In the genomic region with DNA sequence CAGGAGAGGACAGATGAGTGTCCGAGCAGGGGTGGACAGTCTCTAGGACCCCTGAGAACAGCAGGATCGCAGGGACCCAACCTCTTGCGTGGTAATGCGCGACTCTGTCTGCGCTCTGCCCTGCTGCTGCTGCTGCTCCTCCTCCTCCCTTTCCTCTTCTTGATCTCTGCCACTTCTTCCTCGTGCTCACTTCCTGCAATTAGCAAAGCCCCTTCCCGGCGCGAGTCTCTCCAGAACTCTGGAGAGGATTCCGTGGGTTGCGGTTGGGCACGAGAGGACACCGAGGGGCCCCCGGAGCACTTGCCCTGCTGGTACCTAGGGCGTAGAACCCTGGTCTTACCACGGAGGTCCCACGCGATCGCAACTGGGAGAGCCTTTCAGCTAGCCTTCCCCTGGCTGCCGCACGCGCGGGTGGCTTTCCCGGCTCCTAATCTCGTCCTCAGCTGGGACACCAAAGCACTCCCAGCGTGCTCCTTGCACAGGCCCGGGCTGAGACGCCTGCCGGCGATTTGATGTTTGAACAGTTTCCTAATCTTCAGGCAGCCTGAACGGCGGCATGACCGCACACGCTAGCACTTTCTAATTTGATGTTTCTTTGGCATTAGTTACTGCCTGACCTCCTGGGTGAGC, we compare ENCODE assay signal across 8 mouse cellular contexts. TPM values are rescaled to one million over a fixed set of nuclear protein-coding genes. Genes with fewer than 3 reads are reported as not detected.
DNase-seq lines count a peak whose midpoint lies in the region; ATAC-seq and TF ChIP-seq lines count a peak whose summit lies in the region.

A gene (minus strand): TSS at position 484 of the 630 bp plus-strand sequence.

- ATAC-seq in forebrain, embryonic 11.5 days (replicated peaks; ENCODE audit: low FRiP score), result peak; percentile 85
- peak; percentile 81 for ATAC-seq in heart, postnatal 0 days (ENCODE audit: insufficient read depth, low read depth)
- peak; percentile 93 for ATAC-seq in lung, embryonic 14.5 days (ENCODE audit: insufficient read depth)
- ATAC-seq in neural tube, embryonic 14.5 days (ENCODE audit: low read depth), result peak; percentile 86

- no peak for TF ChIP-seq EP300 in heart, postnatal 0 days (IDR thresholded peaks at IDR 0.05; ENCODE audit: low read depth)

- H3K9ac ChIP-seq in forebrain, embryonic 11.5 days (ENCODE audit: low read length), result peak within 1 kb of the TSS; percentile 43
- peak within 1 kb of the TSS; percentile 54 for H3K9ac ChIP-seq in heart, postnatal 0 days (replicated peaks; ENCODE audit: low read depth, low read length)
- H3K9ac ChIP-seq in lung, embryonic 14.5 days, result peak within 1 kb of the TSS; percentile 62
- peak within 1 kb of the TSS; percentile 56 for H3K9ac ChIP-seq in neural tube, embryonic 14.5 days (replicated peaks; ENCODE audit: low read depth, low read length)

- no peaks in the 10 kb centered on the region for H3K79me3 ChIP-seq in C2C12 (ENCODE audit: low read depth)

- no peak for TF ChIP-seq CTCF in C2C12 (IDR thresholded peaks at IDR 0.05; ENCODE audit: control insufficient read depth, insufficient read depth, insufficient read length)
- TF ChIP-seq CTCF in heart, postnatal 0 days (IDR thresholded peaks at IDR 0.05; ENCODE audit: low read depth), result peak; percentile 42
- TF ChIP-seq CTCF in lung, embryonic 14.5 days (IDR thresholded peaks at IDR 0.05; ENCODE audit: low read depth), result peak; percentile 62

- H3K4me3 ChIP-seq in C2C12 (ENCODE audit: insufficient read depth, poor library complexity, severe bottlenecking), result no peak within 1 kb of the TSS
- H3K4me3 ChIP-seq in forebrain, embryonic 11.5 days (ENCODE audit: low read depth, low read length), result peak within 1 kb of the TSS; percentile 42
- H3K4me3 ChIP-seq in heart, postnatal 0 days (ENCODE audit: low read depth, low read length), result peak within 1 kb of the TSS; percentile 55
- H3K4me3 ChIP-seq in lung, embryonic 14.5 days (ENCODE audit: low read depth, low read length), result peak within 1 kb of the TSS; percentile 55
- peak within 1 kb of the TSS; percentile 49 for H3K4me3 ChIP-seq in neural tube, embryonic 14.5 days (ENCODE audit: low read depth, low read length)

- DNase-seq in adrenal gland, adult 2 months, result peak; percentile 74
- DNase-seq in forebrain, embryonic 11.5 days (ENCODE audit: low spot score), result peak; percentile 83
- peak; percentile 27 for DNase-seq in heart, postnatal 0 days (ENCODE audit: low spot score)
- peak; percentile 81 for DNase-seq in kidney, postnatal 10 days
- DNase-seq in lung, embryonic 14.5 days, result peak; percentile 89
- peak; percentile 31 to 47 for DNase-seq in thymus, adult 18-20 months

- no peaks in the 10 kb centered on the region for H3K36me3 ChIP-seq in C2C12 (ENCODE audit: control insufficient read depth, insufficient read depth)
- H3K36me3 ChIP-seq in forebrain, embryonic 11.5 days (ENCODE audit: control insufficient read depth, insufficient read depth, low read length), result no peaks in the 10 kb centered on the region
- no peaks in the 10 kb centered on the region for H3K36me3 ChIP-seq in heart, postnatal 0 days (replicated peaks; ENCODE audit: control insufficient read depth, insufficient read depth, low read length)
- no peaks in the 10 kb centered on the region for H3K36me3 ChIP-seq in lung, embryonic 14.5 days (ENCODE audit: insufficient read depth)
- H3K36me3 ChIP-seq in neural tube, embryonic 14.5 days (ENCODE audit: control insufficient read depth, insufficient read depth, low read length), result no peaks in the 10 kb centered on the region

- peak within 1 kb of the TSS; percentile 86 for H3K4me2 ChIP-seq in forebrain, embryonic 11.5 days (ENCODE audit: low read depth, low read length, severe bottlenecking)
- peak within 1 kb of the TSS; percentile 88 for H3K4me2 ChIP-seq in heart, postnatal 0 days (ENCODE audit: low read depth, low read length)
- H3K4me2 ChIP-seq in lung, embryonic 14.5 days, result peak within 1 kb of the TSS; percentile 98
- peak within 1 kb of the TSS; percentile 98 for H3K4me2 ChIP-seq in neural tube, embryonic 14.5 days (ENCODE audit: low read depth, low read length)

- H3K79me2 ChIP-seq in C2C12 (ENCODE audit: control insufficient read depth, insufficient read depth), result no peaks in the 10 kb centered on the region

- peak within 1 kb of the TSS; percentile 22 for H3ac ChIP-seq in C2C12 (ENCODE audit: control insufficient read depth, insufficient read length, low read depth)

- under 1% methylated on average over 35 of the region's 35 CpGs for WGBS in forebrain, embryonic 11.5 days
- WGBS in heart, postnatal 0 days, result under 1% methylated on average over 35 of the region's 35 CpGs
- WGBS in lung, embryonic 14.5 days, result under 1% methylated on average over 35 of the region's 35 CpGs
- under 1% methylated on average over 35 of the region's 35 CpGs for WGBS in neural tube, embryonic 14.5 days

- H3K9me3 ChIP-seq in forebrain, embryonic 11.5 days (ENCODE audit: control insufficient read depth, low read length), result no peaks in the 10 kb centered on the region
- H3K9me3 ChIP-seq in heart, postnatal 0 days (replicated peaks; ENCODE audit: control insufficient read depth, low read length), result no peaks in the 10 kb centered on the region
- no peaks in the 10 kb centered on the region for H3K9me3 ChIP-seq in lung, embryonic 14.5 days (ENCODE audit: low read depth, low read length)
- no peaks in the 10 kb centered on the region for H3K9me3 ChIP-seq in neural tube, embryonic 14.5 days (ENCODE audit: control insufficient read depth, low read length)

- 0 out of 2 replicates have a peak, but pooled peaks cover 2% of the 10 kb centered on the region for H3K4me1 ChIP-seq in forebrain, embryonic 11.5 days (replicated peaks; ENCODE audit: control insufficient read depth, insufficient read depth, low read length)
- H3K4me1 ChIP-seq in heart, postnatal 0 days (ENCODE audit: control insufficient read depth, insufficient read depth), result peaks cover 5% of the 10 kb centered on the region; the same call in 1 of the 2 replicates
- H3K4me1 ChIP-seq in lung, embryonic 14.5 days (ENCODE audit: insufficient read depth), result no peaks in the 10 kb centered on the region
- no peaks in the 10 kb centered on the region for H3K4me1 ChIP-seq in neural tube, embryonic 14.5 days (ENCODE audit: control insufficient read depth, insufficient read depth, low read length)

- no peak within 1 kb of the TSS for H3K27ac ChIP-seq in forebrain, embryonic 11.5 days (ENCODE audit: low read depth, low read length)
- no peak within 1 kb of the TSS for H3K27ac ChIP-seq in heart, postnatal 0 days (ENCODE audit: low read depth)
- H3K27ac ChIP-seq in lung, embryonic 14.5 days (ENCODE audit: low read depth), result no peak within 1 kb of the TSS
- H3K27ac ChIP-seq in neural tube, embryonic 14.5 days (ENCODE audit: low read depth, low read length), result no peak within 1 kb of the TSS

- H3K27me3 ChIP-seq in C2C12 (ENCODE audit: control insufficient read depth, insufficient read depth, insufficient read length), result peaks cover 30% of the 10 kb centered on the region
- peaks cover 6% of the 10 kb centered on the region for H3K27me3 ChIP-seq in forebrain, embryonic 11.5 days (ENCODE audit: control insufficient read depth, insufficient read depth, low read length)
- peaks cover 17% of the 10 kb centered on the region; the same call in 1 of the 2 replicates for H3K27me3 ChIP-seq in heart, postnatal 0 days (ENCODE audit: control insufficient read depth, insufficient read depth, low read length)
- H3K27me3 ChIP-seq in lung, embryonic 14.5 days (ENCODE audit: insufficient read depth, low read length), result no peaks in the 10 kb centered on the region
- H3K27me3 ChIP-seq in neural tube, embryonic 14.5 days (ENCODE audit: control insufficient read depth, insufficient read depth, low read length), result peaks cover 3% of the 10 kb centered on the region; the same call in 1 of the 2 replicates

TF ChIP-seq in C2C12, 6 proteins besides CTCF, POLR2A, EP300 and RAD21:
- no peak for TF ChIP-seq MYOD1 (IDR thresholded peaks at IDR 0.05; ENCODE audit: control insufficient read depth, insufficient read length, low read depth)
- no peak for TF ChIP-seq CEBPB (IDR thresholded peaks at IDR 0.05; ENCODE audit: low read depth)
- TF ChIP-seq MYOG (IDR thresholded peaks at IDR 0.05; ENCODE audit: control insufficient read depth, extremely low read depth, insufficient read length), result no peak
- TF ChIP-seq FOSL1 (IDR thresholded peaks at IDR 0.05; ENCODE audit: insufficient read depth, low read length, poor library complexity, severe bottlenecking), result no peak
- TF ChIP-seq USF1 (IDR thresholded peaks at IDR 0.05; ENCODE audit: low read depth), result no peak
- no peak for TF ChIP-seq MAX (IDR thresholded peaks at IDR 0.05)

RNA-seq across cellular contexts. Expression of the gene that starts here (rescaled TPM):
- polyA plus RNA-seq in C2C12 (2012; fragmentation: generic; extraction: Trizol), result not detected
- under 1 TPM; 0.03 to 0.06 TPM for total RNA-seq in adrenal gland, adult 2 months (2021)
- polyA plus RNA-seq in adrenal gland, adult 2 months (2012; rRNA removed), result 0.02 TPM in 1 of 2 replicates, not detected in the other
- 1.5 and 1.8 TPM in 2 replicates for polyA plus RNA-seq in forebrain, embryonic 11.5 days (2014; fragmentation: Nextera tagmentation; extraction: Ambion mirVana)
- total RNA-seq in heart, postnatal 0 days (2014; rRNA removed; ENCODE audit: low replicate concordance), result 0.43 TPM in 1 of 2 replicates, not detected in the other
- 0.10 and 0.11 TPM in 2 replicates for polyA plus RNA-seq in heart, postnatal 0 days (2015; fragmentation: Nextera tagmentation; extraction: Ambion mirVana)
- 1.2 and 1.9 TPM in 2 replicates for polyA plus RNA-seq in lung, embryonic 14.5 days (2014; fragmentation: Nextera tagmentation; extraction: Ambion mirVana)
- 1.6 TPM in 2 replicates for polyA plus RNA-seq in neural tube, embryonic 14.5 days (2014; fragmentation: Nextera tagmentation; extraction: Ambion mirVana)

Comparison
In these comparisons a context has a peak if more than half of its experiments do, and no peak if none do; other contexts are left out.
1. Peak in DNase-seq in adrenal gland, adult 2 months; RNA of the gene not detected or under 1 TPM.
2. Peak in DNase-seq, ATAC-seq, H3K4me3 ChIP-seq, H3K9ac ChIP-seq and H3K4me2 ChIP-seq in heart, postnatal 0 days; RNA of the gene not detected or under 1 TPM.
3. DNase-seq: peak in every context shown above with its lines; median percentile 89 in lung, embryonic 14.5 days; 83 in forebrain, embryonic 11.5 days; 81 in kidney, postnatal 10 days; 74 in adrenal gland, adult 2 months; 39 in thymus, adult 18-20 months; 27 in heart, postnatal 0 days.